Mouse (Mus musculus) cerebellum, postnatal 14 days (tissue): Measurements from ENCODE around the gene Olfr10.
"Not testable (repeated sequence)": the region's sequence is repeated elsewhere in the genome, so short reads cannot be mapped to it uniquely, and the experiment has no call there.

Source experiments
- DNase-seq, 2 experiments: peaks; one replicate each; pipeline ENCODE4 v3.0.0; 2021; ENCODE audit warnings: mixed read lengths in 2 of 2

The Olfr10 gene

DNA sequence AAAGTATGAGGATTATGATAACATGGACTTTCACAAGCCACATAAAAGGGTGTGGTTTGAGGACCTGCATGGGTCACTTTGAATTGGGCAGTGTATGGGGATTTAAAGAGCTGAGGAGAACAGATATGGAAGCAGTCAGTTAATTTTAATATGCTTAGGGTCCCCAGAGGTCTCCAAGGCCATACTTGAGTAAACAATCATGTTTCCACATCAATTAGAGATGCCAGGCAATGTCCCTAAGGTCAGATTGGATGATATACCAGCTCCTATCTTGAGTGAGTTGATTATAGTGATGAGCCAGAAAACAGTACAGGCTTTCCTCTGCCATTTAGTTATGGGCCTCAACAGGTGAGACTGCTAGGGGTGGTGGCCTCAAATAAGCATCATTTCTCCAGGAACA, at the start of gene Olfr10:
TSS of gene Olfr10 (plus strand) at position 301 of the 400 bp plus-strand sequence.
- DNase-seq: no peak

GRCm38 (mm10) chr11:49259296-49259695, 45.2 kb upstream of the Olfr10 start:
- no peak for DNase-seq

GRCm38 (mm10) chr11:49259829-49260228, 44.7 kb upstream of the Olfr10 start:
- DNase-seq: no peak

DNA sequence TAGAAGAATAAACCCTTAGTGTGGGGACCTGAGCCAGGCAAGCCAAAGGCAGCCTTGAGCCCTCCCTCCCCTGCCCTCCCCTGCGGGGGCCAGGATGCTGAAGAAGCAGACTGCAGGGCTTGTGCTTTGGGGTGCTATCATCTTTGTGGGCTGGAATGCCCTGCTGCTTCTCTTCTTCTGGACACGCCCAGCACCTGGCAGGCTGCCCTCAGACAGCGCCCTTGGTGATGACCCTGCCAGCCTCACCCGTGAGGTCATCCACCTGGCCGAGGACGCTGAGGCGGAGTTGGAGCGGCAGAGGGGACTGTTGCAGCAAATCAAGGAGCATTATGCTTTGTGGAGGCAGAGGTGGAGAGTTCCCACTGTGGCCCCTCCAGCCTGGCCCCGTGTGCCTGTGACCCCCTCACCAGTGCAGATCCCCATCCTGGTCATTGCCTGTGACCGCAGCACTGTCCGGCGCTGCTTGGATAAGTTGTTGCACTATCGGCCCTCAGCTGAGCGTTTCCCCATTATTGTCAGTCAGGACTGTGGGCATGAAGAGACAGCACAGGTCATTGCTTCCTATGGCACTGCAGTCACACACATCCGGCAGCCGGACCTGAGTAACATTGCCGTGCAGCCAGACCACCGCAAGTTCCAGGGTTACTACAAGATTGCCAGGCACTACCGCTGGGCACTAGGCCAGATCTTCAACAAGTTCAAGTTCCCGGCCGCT, 43.8 kb upstream of the Olfr10 start:
- DNase-seq: peak; percentile 40 to 44

DNA sequence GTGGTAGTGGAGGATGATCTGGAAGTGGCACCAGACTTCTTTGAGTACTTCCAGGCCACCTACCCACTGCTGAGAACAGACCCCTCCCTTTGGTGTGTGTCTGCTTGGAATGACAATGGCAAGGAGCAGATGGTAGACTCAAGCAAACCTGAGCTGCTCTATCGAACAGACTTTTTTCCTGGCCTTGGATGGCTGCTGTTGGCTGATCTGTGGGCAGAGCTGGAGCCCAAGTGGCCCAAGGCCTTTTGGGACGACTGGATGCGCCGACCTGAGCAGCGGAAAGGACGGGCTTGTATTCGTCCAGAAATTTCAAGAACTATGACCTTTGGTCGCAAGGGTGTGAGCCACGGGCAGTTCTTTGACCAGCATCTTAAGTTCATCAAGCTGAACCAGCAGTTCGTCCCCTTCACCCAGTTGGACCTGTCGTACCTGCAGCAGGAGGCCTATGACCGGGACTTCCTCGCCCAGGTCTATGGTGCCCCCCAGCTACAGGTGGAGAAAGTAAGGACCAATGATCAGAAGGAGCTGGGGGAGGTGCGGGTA, 43.2 kb upstream of the Olfr10 start:
- no peak for DNase-seq

- no peak for DNase-seq
Measured at GRCm38 (mm10) chr11:49262286-49262685, 42.3 kb upstream of the Olfr10 start.

- peak in 1 of 2 experiments; percentile 21 for DNase-seq
Measured at GRCm38 (mm10) chr11:49263149-49263548, 41.4 kb upstream of the Olfr10 start.

GRCm38 (mm10) chr11:49264081-49264480, 40.5 kb upstream of the Olfr10 start:
- DNase-seq: no peak

DNA sequence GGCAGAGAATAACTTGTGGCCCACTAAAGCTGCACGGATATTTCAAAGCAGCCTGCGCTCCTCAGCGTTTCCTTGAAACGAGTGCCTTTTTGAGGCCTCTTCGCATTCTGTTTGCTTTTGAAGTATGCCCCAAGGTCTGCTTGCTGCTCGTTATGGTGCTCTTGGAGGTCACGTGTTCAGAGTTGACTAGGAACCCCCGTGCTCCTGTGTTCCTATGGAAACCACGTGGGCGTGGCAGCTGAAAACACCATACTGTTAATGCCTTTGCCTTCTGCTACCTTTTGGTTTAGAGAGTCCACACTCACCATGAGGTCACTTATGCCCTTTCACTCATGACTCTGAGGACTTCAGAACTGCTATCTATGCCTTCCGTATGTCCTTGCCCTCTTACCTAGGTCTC, 39.9 kb upstream of the Olfr10 start:
- DNase-seq: no peak

GRCm38 (mm10) chr11:49265101-49265500, 39.4 kb upstream of the Olfr10 start:
- DNase-seq: peak; percentile 49 to 69

DNA sequence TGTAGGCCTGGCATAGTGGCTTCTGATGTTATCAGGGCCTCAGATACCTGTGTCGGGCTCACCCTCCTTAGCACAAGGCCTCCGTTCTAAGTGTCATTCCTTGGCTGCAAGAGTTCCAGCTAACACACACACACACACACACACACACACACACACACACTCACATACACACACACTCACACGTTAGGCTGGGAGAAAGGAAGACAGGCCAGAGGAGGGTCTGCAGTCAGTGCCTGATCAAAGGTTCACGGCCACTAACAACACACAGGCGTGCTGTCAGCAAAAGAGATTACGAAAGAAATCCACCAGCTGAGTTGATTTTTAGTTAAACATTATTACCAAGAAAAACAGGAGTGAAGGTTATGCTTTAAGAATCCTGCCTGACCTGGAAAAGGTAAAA, 37.9 kb upstream of the Olfr10 start:
- no peak for DNase-seq

- no peak for DNase-seq
Measured at GRCm38 (mm10) chr11:49267316-49267715, 37.2 kb upstream of the Olfr10 start.

DNA sequence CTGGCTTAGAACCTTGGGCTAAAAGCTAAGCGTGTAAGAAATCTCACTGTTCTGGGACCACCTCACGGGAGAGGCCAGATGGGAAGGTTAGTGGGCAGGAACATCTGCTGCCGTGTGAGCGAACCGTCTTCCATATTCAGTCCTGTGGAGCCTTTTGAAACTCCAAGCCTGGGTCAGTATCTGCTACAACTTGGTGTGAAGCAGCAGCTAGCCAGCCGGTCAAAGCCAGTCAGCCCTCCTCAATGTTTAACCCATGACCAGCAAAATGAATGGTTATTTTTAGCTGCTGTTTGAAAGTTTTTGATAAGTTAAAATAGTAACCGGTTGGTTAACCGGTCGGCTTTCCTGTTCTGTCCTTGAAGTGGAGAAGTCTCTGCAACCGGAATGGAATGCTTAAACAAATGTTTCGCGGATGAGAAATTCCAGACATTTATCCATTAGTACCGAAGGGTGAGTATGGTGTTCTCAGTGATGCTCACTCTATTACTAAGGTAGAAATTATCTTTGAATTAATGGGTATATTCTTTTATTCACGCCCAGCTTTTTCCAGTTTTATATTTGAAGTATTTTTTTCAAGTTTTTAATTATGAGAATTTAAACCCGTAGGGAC, 36.5 kb upstream of the Olfr10 start:
- no peak for DNase-seq

DNA sequence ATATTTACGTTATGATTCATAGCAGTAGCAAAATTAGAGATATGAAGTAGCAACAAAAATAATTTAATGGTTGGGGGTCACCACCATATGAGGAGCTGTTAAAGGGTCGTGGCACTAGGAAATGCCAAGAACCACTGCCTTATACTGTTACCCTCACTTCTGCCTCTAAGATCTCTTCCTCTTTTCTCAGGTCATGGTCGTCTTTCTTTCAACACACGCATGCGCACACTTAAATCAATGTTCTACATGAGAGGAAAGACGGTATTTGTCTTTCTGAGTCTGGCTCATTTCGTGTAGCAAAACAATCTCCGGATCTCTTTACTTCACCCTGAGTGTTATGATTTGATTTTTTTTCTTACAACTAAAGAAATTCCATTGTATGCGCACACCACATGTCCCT, 34.8 kb upstream of the Olfr10 start:
- no peak for DNase-seq

GRCm38 (mm10) chr11:49270368-49270767, 34.2 kb upstream of the Olfr10 start:
- no peak for DNase-seq

GRCm38 (mm10) chr11:49271334-49271733, 33.2 kb upstream of the Olfr10 start:
- DNase-seq: peak; percentile 48 to 64

- DNase-seq: peak; percentile 19 to 23
Measured at GRCm38 (mm10) chr11:49273834-49274519, 30.6 kb upstream of the Olfr10 start.

DNA sequence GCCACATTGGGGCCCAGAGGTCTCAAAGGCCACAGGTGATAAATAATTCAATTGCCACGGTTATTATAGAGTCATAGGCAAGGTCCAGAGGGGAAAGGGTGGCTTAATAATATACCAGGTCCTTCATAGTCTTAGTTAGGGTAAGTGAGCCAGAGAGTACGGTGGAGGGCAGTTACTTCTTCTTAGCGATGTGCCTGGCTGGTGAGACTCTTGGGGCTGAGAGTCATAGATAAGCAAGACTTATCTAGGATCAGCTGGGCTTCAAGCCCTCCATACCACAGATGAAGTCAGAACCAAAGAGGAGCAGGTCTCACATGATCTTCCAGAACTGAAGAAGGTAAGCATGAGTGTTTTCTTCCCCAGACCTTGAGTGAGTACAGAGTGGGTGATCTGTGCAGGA, 26.3 kb upstream of the Olfr10 start, which contains the start of gene Olfr1393:
TSS of gene Olfr1393 (plus strand) at position 83 of the 400 bp plus-strand sequence.
- DNase-seq: no peak

DNA sequence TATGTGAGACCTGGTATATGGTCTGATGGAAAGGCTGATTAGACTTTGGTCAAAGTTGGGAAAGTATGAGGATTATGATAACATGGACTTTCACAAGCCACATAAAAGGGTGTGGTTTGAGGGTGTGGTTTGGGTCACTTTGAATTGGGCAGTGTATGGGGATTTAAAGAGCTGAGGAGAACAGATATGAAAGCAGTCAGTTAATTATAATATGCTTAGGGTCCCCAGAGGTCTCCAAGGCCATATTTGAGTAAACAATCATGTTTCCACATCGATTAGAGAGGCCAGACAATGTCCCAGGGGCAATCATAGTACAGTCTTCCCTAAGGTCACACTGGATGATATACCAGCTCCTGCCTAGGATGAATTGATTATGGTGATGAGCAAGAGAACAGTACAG, 19.6 kb upstream of the Olfr10 start, which contains the start of gene Olfr1392:
TSS of gene Olfr1392 (plus strand) at position 301 of the 400 bp plus-strand sequence.
- not testable (repeated sequence) for DNase-seq

- DNase-seq: no peak
Measured at GRCm38 (mm10) chr11:49287251-49287650, 17.3 kb upstream of the Olfr10 start.

- no peak for DNase-seq
Measured at GRCm38 (mm10) chr11:49292777-49293176, 11.8 kb upstream of the Olfr10 start.

DNA sequence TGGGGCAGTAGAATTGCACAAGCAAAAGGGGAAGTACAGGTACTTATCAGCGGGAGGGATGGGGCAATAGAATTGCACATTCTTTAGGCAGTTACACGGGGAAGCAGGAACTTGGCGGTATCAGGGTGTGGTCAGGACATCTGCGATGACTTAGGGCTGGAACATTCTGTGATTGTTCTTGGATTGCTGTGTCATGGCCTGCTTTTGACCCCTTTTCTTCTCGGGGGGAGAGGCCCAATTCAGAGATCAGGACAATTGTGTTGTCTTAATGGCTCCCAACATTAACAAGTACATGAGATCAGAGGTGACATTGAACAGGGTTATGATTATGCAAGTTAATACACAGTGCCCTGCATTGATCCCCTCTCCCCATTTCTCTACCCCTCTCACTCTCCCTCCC, 4.0 kb downstream of the Olfr10 start:
- not testable (repeated sequence) for DNase-seq

- no peak for DNase-seq
Measured at GRCm38 (mm10) chr11:49322442-49322841, 17.9 kb downstream of the Olfr10 start, which contains the start of gene Olfr1391. Olfr1391 (plus strand) TSS chr11:49322742.
